Mouse (Mus musculus): ENCODE data around the gene Hist2h2ac. TPM values are rescaled to one million over a fixed set of nuclear protein-coding genes. Genes with fewer than 3 reads are reported as not detected.

Hist2h2ac gene
- polyA plus RNA-seq, 1 experiment: 8.5 TPM

- peaks cover 77% of the 10 kb centered on the region for H3K4me1 ChIP-seq (ENCODE audit: control insufficient read depth)
- peaks cover 18% of the 10 kb centered on the region for H3K36me3 ChIP-seq (ENCODE audit: control insufficient read depth)
- H3K4me3 ChIP-seq (replicated peaks): peak overlapping the region; percentile 76
- H3K9me3 ChIP-seq (ENCODE audit: control insufficient read depth, low read length): no peaks in the 10 kb centered on the region
- no peaks in the 10 kb centered on the region for H3K27me3 ChIP-seq (ENCODE audit: control insufficient read depth)
- no peak for TF ChIP-seq TAL1 (IDR thresholded peaks at IDR 0.05; ENCODE audit: low read length)
- no peak for TF ChIP-seq GATA1 (IDR thresholded peaks at IDR 0.05; ENCODE audit: low read length)
Measured at GRCm38 (mm10) chr3:96263558-96264403, 43.1 kb upstream of the Hist2h2ac start.

- Histone ChIP-seq H3K9me3 (ENCODE audit: control insufficient read depth, low read length) (no peaks in the 10 kb centered on the region), H3K4me3 (replicated peaks) (peak within 1 kb of the TSS; percentile 76), H3K27me3 (ENCODE audit: control insufficient read depth) (no peaks in the 10 kb centered on the region), H3K4me1 (ENCODE audit: control insufficient read depth) (peaks cover 73% of the 10 kb centered on the region), H3K36me3 (ENCODE audit: control insufficient read depth) (peaks cover 18% of the 10 kb centered on the region)
- no peak for TF ChIP-seq GATA1 (IDR thresholded peaks at IDR 0.05; ENCODE audit: low read length)
- peak; percentile 66 for TF ChIP-seq TAL1 (IDR thresholded peaks at IDR 0.05; ENCODE audit: low read length)
Measured at GRCm38 (mm10) chr3:96262979-96263550, 42.4 kb upstream of the Hist2h2ac start, which contains the start of gene Hist2h4. Gene Hist2h4 (minus strand): TSS chr3:96263311.

GRCm38 (mm10) chr3:96262216-96262875 is 41.7 kb upstream of the Hist2h2ac start:
- Histone ChIP-seq H3K4me3 (replicated peaks) (peak overlapping the region; percentile 76), H3K4me1 (ENCODE audit: control insufficient read depth) (peaks cover 67% of the 10 kb centered on the region), H3K27me3 (ENCODE audit: control insufficient read depth) (no peaks in the 10 kb centered on the region), H3K9me3 (ENCODE audit: control insufficient read depth, low read length) (no peaks in the 10 kb centered on the region), H3K36me3 (ENCODE audit: control insufficient read depth) (peaks cover 16% of the 10 kb centered on the region)
- TF ChIP-seq TAL1 (IDR thresholded peaks at IDR 0.05; ENCODE audit: low read length): no peak
- no peak; the same call in 1 of the 2 replicates for TF ChIP-seq GATA1 (IDR thresholded peaks at IDR 0.05; ENCODE audit: low read length)

DNA sequence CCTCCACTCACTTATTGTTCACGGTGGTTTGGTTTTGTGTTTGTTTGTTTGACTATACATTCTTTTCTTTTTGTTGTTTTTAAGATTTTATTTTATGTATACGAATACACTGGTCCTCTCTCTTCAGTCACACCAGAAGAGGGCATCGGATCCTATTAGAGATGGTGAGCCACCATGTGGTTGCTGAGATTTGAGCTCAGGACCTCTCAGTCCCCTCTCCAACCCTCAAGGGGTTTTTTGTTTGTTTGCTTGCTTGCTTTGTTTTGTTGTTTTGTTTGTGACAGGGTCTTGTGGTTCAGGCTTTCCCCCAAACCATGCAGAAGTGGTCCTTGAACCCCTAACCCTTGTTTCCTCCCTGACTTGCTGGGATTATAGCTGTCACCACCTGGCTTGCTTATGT is 40.9 kb upstream of the Hist2h2ac start:
- peaks cover 62% of the 10 kb centered on the region for H3K4me1 ChIP-seq (ENCODE audit: control insufficient read depth)
- H3K36me3 ChIP-seq (ENCODE audit: control insufficient read depth): peaks cover 10% of the 10 kb centered on the region
- no peak for TF ChIP-seq GATA1 (IDR thresholded peaks at IDR 0.05; ENCODE audit: low read length)
- no peak for TF ChIP-seq TAL1 (IDR thresholded peaks at IDR 0.05; ENCODE audit: low read length)
- no peaks in the 10 kb centered on the region for H3K27me3 ChIP-seq (ENCODE audit: control insufficient read depth)
- H3K4me3 ChIP-seq (replicated peaks): peak overlapping the region; percentile 76
- H3K9me3 ChIP-seq (ENCODE audit: control insufficient read depth, low read length): no peaks in the 10 kb centered on the region

DNA sequence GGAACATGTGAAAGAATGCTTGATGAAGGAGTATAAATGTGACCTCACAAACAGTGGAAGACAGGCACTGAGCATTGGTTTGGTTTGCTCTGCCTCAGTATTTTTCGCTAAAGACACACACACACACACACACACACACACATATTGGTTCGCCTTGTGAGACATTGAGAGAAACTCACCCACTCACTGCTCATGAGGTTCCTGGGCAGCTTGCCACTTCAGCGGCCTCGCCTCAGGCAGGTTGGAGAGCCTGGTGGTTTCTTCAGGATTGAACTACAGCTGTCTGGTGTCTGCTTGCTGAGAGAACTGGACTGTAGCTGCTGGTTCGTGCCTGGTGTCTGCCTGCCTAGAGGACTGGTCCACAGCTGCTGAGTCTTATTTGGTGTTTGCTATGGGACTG is 39.5 kb upstream of the Hist2h2ac start:
- TF ChIP-seq GATA1 (IDR thresholded peaks at IDR 0.05; ENCODE audit: low read length): no peak
- TF ChIP-seq TAL1 (IDR thresholded peaks at IDR 0.05; ENCODE audit: low read length): no peak
- H3K4me1 ChIP-seq (ENCODE audit: control insufficient read depth): peaks cover 61% of the 10 kb centered on the region

DNA sequence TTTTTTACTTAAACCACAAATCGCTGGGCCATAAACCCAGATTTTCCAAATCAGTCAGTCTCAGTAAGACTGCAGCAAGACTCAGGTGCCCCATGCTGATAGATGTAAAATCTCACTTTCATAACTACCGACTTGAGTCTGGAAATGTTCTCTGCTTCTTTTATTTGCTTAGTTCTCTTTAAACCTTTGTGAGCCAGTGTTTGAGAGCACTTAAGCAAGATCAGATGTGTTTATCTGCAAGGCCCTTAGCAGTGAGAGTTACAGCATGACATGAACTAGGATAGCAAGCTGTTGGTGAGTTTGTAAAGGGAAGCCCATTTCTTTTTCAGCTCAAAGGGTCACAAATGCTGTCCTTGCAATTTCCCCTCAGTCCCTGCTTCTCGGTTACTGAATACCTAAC is 36.5 kb upstream of the Hist2h2ac start:
- no peaks in the 10 kb centered on the region; the same call in 1 of the 2 replicates for H3K36me3 ChIP-seq (ENCODE audit: control insufficient read depth)
- H3K4me3 ChIP-seq (replicated peaks): no peak overlapping the region
- H3K9me3 ChIP-seq (ENCODE audit: control insufficient read depth, low read length): no peaks in the 10 kb centered on the region
- H3K27me3 ChIP-seq (ENCODE audit: control insufficient read depth): no peaks in the 10 kb centered on the region
- H3K4me1 ChIP-seq (ENCODE audit: control insufficient read depth): peaks cover 60% of the 10 kb centered on the region
- TF ChIP-seq GATA1 (IDR thresholded peaks at IDR 0.05; ENCODE audit: low read length) (no peak), TAL1 (IDR thresholded peaks at IDR 0.05; ENCODE audit: low read length) (no peak)

More for the DNA sequence above, 39.5 kb upstream of the Hist2h2ac start:
- no peaks in the 10 kb centered on the region for H3K9me3 ChIP-seq (ENCODE audit: control insufficient read depth, low read length)
- H3K36me3 ChIP-seq (ENCODE audit: control insufficient read depth): peaks cover 7% of the 10 kb centered on the region
- H3K27me3 ChIP-seq (ENCODE audit: control insufficient read depth): no peaks in the 10 kb centered on the region
- H3K4me3 ChIP-seq (replicated peaks): no peak overlapping the region

DNA sequence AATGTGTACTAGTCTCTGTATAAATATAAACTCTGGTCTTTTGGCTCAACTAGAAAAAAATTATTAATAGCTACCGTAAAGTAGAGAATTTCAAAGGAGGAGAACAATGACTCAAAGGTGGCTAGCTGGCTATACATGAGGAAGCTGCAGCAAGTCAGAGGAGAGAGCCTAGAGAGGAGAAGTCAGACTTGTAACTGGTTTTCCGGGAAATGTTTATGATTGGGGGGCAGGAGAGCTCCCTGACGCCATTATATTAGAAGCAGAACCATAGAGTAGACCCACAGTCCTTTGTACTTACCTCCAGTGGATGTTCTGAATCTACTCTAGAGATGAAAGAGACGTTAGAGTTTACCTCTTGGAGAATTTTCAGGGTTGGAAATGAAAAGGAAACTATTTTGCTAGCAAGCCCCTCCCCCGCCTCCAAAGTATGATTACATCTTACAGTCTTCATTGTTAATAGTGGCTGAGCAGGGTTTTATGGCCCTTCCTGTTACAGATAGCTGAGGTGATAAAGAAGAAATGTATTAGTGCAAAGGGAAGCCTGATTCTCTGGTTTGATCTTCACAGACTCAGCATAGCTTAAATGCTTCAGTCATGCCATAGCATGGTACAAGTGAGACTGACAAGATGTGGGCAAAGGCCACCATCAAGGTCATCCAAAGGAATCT is 35.4 kb upstream of the Hist2h2ac start:
- H3K36me3 ChIP-seq (ENCODE audit: control insufficient read depth): no peaks in the 10 kb centered on the region; the same call in 1 of the 2 replicates

DNA sequence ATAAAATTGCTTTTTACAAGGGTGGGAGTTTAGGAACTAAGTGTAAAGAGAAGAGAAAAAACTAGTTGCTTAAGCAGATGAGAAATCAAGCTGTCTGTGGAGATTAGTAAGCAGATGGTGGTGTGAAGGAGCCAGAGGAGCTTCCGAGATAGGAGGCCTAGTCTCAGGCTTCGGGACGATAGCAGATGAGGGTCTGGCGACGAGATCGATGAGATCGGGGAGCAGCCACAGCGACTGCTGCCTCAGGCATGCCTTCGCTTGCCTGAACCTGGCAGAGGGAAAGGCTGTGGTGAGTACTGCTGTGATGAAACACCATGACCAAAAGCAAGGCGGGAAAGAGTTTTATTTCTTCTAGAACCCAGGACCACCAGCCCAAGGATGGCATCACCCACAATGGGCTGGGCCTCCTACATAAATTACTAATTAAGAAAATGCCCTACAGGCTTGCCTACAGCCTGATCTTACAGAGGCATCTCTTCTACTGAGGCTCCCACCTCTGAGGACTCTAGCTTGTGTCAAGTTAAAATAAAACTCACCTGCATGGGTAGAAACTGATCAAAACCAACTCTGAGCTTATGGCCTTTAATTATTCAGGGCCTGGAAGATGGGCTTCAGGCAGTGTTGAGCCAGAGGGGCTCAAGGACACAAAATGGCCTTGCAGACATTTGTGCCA is 34.1 kb upstream of the Hist2h2ac start:
- TF ChIP-seq TAL1 (IDR thresholded peaks at IDR 0.05; ENCODE audit: low read length) (peak; percentile 44; the same call in 2 of the 3 replicates), GATA1 (IDR thresholded peaks at IDR 0.05; ENCODE audit: low read length) (peak; percentile 38; the same call in 1 of the 2 replicates)
- Histone ChIP-seq H3K4me1 (ENCODE audit: control insufficient read depth) (peaks cover 58% of the 10 kb centered on the region), H3K4me3 (replicated peaks) (peak overlapping the region; percentile 37), H3K27me3 (ENCODE audit: control insufficient read depth) (no peaks in the 10 kb centered on the region), H3K36me3 (ENCODE audit: control insufficient read depth) (no peaks in the 10 kb centered on the region; the same call in 1 of the 2 replicates), H3K9me3 (ENCODE audit: control insufficient read depth, low read length) (no peaks in the 10 kb centered on the region)

More for the DNA sequence above, 35.4 kb upstream of the Hist2h2ac start:
- H3K27me3 ChIP-seq (ENCODE audit: control insufficient read depth): no peaks in the 10 kb centered on the region
- no peak overlapping the region for H3K4me3 ChIP-seq (replicated peaks)
- peaks cover 53% of the 10 kb centered on the region for H3K4me1 ChIP-seq (ENCODE audit: control insufficient read depth)
- no peaks in the 10 kb centered on the region for H3K9me3 ChIP-seq (ENCODE audit: control insufficient read depth, low read length)
- TF ChIP-seq GATA1 (IDR thresholded peaks at IDR 0.05; ENCODE audit: low read length): no peak
- no peak for TF ChIP-seq TAL1 (IDR thresholded peaks at IDR 0.05; ENCODE audit: low read length)
